ENCODE assay signal across 13 mouse cellular contexts in the genomic region with DNA sequence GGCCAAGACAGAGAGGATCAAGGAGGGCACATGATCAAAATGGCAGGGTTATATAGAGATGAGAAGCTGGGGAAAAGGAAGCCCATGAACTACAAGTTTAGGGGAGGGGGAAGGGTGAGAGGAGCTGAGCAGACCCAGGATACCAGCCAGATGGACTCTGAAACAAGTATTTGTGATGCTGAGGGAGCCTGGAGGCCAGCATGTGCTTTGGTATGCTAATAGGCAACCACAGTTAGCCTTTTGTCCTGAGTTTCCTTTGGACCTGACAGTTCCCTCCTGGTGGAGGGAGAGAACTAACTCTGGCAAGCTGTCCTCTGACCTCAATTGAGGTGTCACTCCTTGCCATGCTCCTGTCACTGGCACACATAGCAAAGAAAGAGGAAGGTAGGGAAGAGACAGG. TPM values are rescaled to one million over a fixed set of nuclear protein-coding genes. Genes with fewer than 3 reads are reported as not detected.
DNase-seq lines count a peak whose midpoint lies in the region; ATAC-seq lines count a peak whose summit lies in the region.
"Had no signal": no experiment of that assay in that cellular context is flagged by ENCODE, and none has a peak within 500 bp of the region (broad histone marks: within the 10 kb centered on the region; RNA-seq: fewer than 3 reads in every experiment).

No protein-coding gene starts in this region.

- H3K27me3 ChIP-seq in forebrain, embryonic 13.5 days: no peaks in the 10 kb centered on the region
- H3K27me3 ChIP-seq in forebrain, embryonic 10.5 days (ENCODE audit: poor library complexity, severe bottlenecking): no peaks in the 10 kb centered on the region

- DNase-seq in forebrain, embryonic 10.5 days (ENCODE audit: extremely low spot score, low spot score): no peak
- DNase-seq in left cerebral cortex, postnatal 14 days (ENCODE audit: low spot score in 2 of 2): peak; percentile 2 to 5
- no peak for DNase-seq in left cerebral cortex, postnatal 4 days
- peak; percentile 3 for DNase-seq in embryo, embryonic 11 days
- peak; percentile 49 to 84 for DNase-seq in kidney, postnatal 36 days
- DNase-seq in lung, postnatal 25 days (ENCODE audit: low spot score): no peak
- no peak for DNase-seq in cerebellum, adult 11-12 months
- DNase-seq: heart, adult 11 months; lung, embryonic 14.5 days; retina, postnatal 1 day had no signal

- H3K27ac ChIP-seq in forebrain, embryonic 13.5 days: no peak overlapping the region
- no peak overlapping the region for H3K27ac ChIP-seq in forebrain, embryonic 10.5 days

- H3K9ac ChIP-seq in forebrain, embryonic 13.5 days: no peak overlapping the region
- H3K9ac ChIP-seq: lung, embryonic 14.5 days had no signal

- intact Hi-C loops in left cerebral cortex, postnatal 14 days (cut with DNase I): no loop called here
- intact Hi-C loops in left cerebral cortex, postnatal 4 days (cut with DNase I): no loop called here

- no peaks in the 10 kb centered on the region for H3K36me3 ChIP-seq in forebrain, embryonic 13.5 days (ENCODE audit: poor library complexity, severe bottlenecking)
- H3K36me3 ChIP-seq in forebrain, embryonic 10.5 days (replicated peaks): no peaks in the 10 kb centered on the region

- ATAC-seq in forebrain, embryonic 13.5 days: peak; percentile 50; the same call in 1 of the 2 replicates
- ATAC-seq: Patski had no signal

- no peaks in the 10 kb centered on the region for H3K9me3 ChIP-seq in forebrain, embryonic 13.5 days (replicated peaks)
- H3K9me3 ChIP-seq in forebrain, embryonic 10.5 days: no peaks in the 10 kb centered on the region

- no peaks in the 10 kb centered on the region for H3K4me1 ChIP-seq in forebrain, embryonic 13.5 days
- H3K4me1 ChIP-seq in forebrain, embryonic 10.5 days: no peaks in the 10 kb centered on the region

- H3K4me3 ChIP-seq in forebrain, embryonic 13.5 days: no peak overlapping the region
- no peak overlapping the region for H3K4me3 ChIP-seq in forebrain, embryonic 10.5 days
- H3K4me3 ChIP-seq: myocyte had no signal

- H3K4me2 ChIP-seq in forebrain, embryonic 13.5 days: no peak overlapping the region
- H3K4me2 ChIP-seq: lung, embryonic 14.5 days had no signal

RNA-seq across cellular contexts. Expression of a gene that starts 41.2 kb away (rescaled TPM):
- 0.04 TPM in 1 of 2 replicates, not detected in the other for polyA plus RNA-seq in forebrain, embryonic 13.5 days (2015; fragmentation: Nextera tagmentation; extraction: Ambion mirVana)
- polyA plus RNA-seq in forebrain, embryonic 10.5 days (2016; fragmentation: Nextera tagmentation; extraction: Ambion mirVana): 0.06 and 0.11 TPM in 2 replicates
- total RNA-seq in left cerebral cortex, postnatal 14 days (2021): under 1 TPM in 1 of 2 experiments, not detected in 1; 0.09 TPM
- total RNA-seq in left cerebral cortex, postnatal 4 days (2021): under 1 TPM in 1 of 2 experiments, not detected in 1; 0.08 TPM
- polyA plus RNA-seq: Patski had no signal

RNA-seq across cellular contexts. Expression of a gene that starts 52.4 kb away (rescaled TPM):
- polyA plus RNA-seq in forebrain, embryonic 13.5 days (2015; fragmentation: Nextera tagmentation; extraction: Ambion mirVana): 5.3 and 6.4 TPM in 2 replicates
- polyA plus RNA-seq in forebrain, embryonic 10.5 days (2016; fragmentation: Nextera tagmentation; extraction: Ambion mirVana): 7.2 and 7.3 TPM in 2 replicates
- total RNA-seq in left cerebral cortex, postnatal 14 days (2021): 10 to 100 TPM; 22.7 to 29.2 TPM
- 10 to 100 TPM; 18.0 to 20.2 TPM for total RNA-seq in left cerebral cortex, postnatal 4 days (2021)

Comparison
In these comparisons a context has a peak if more than half of its experiments do, and no peak if none do; other contexts are left out.
1. DNase-seq: peak in left cerebral cortex, postnatal 14 days (2 of 2), embryo, embryonic 11 days (single experiment) and kidney, postnatal 36 days (2 of 2); none in forebrain, embryonic 10.5 days (single experiment), left cerebral cortex, postnatal 4 days (single experiment), lung, postnatal 25 days (single experiment) and cerebellum, adult 11-12 months (single experiment).